Mouse (Mus musculus): ENCODE results near the gene Ptpre. TPM values are rescaled to one million over a fixed set of nuclear protein-coding genes. Genes with fewer than 3 reads are reported as not detected.

Ptpre gene
- polyA plus RNA-seq, 1 experiment from 2014 or later: 1.9 TPM

DNA sequence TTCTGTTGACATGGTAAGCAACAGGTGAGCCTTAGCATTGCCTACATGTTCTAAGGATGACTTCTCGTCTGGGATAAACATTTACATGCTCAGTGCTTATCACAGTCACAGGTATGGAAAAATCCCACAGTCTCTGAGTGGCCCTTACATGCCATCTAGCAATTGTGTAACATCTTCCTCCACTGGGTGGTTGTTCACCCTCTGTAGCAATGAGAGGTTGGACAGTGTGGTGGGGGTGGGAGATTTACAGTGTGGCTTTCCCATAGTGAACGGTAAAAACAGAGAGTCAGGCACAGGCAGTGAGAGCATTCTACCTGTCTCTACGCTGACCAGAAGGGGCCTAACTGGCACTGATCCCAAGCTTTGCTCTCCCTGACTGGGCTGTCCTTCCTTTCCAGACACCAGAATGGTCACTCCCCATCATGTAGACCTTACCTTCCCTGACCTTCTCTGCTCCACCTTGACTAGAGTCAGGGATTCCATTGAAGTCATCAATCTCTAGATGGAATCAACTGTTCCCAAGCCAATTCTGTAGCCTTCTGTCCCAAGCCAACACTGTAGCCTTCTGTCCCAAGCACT is 10.6 kb upstream of the Ptpre start:
- ATAC-seq (no peak), DNase-seq (ENCODE audit: low spot score) (no peak)
- Histone ChIP-seq H3K27ac (ENCODE audit: low read depth, low read length) (no peak overlapping the region), H3K9me3 (replicated peaks; ENCODE audit: control insufficient read depth, low read length) (no peaks in the 10 kb centered on the region), H3K9ac (ENCODE audit: low read length) (no peak overlapping the region), H3K36me3 (ENCODE audit: control insufficient read depth, insufficient read depth, low read length) (no peaks in the 10 kb centered on the region), H3K4me3 (ENCODE audit: low read depth, low read length) (no peak overlapping the region), H3K4me2 (ENCODE audit: low read length) (no peak overlapping the region), H3K4me1 (ENCODE audit: control insufficient read depth, insufficient read depth, low read length) (no peaks in the 10 kb centered on the region), H3K27me3 (replicated peaks; ENCODE audit: control insufficient read depth, insufficient read depth, low read length) (no peaks in the 10 kb centered on the region)
- 90% methylated on average over 3 of the region's 3 CpGs for WGBS

- H3K4me1 ChIP-seq (ENCODE audit: control insufficient read depth, insufficient read depth, low read length): no peaks in the 10 kb centered on the region
- no peak overlapping the region for H3K4me2 ChIP-seq (ENCODE audit: low read length)
- no peaks in the 10 kb centered on the region for H3K27me3 ChIP-seq (replicated peaks; ENCODE audit: control insufficient read depth, insufficient read depth, low read length)
- H3K36me3 ChIP-seq (ENCODE audit: control insufficient read depth, insufficient read depth, low read length): no peaks in the 10 kb centered on the region
- H3K9me3 ChIP-seq (replicated peaks; ENCODE audit: control insufficient read depth, low read length): no peaks in the 10 kb centered on the region
- no peak overlapping the region for H3K9ac ChIP-seq (ENCODE audit: low read length)
- no peak for ATAC-seq
- DNase-seq (ENCODE audit: low spot score): no peak
- no peak overlapping the region for H3K4me3 ChIP-seq (ENCODE audit: low read depth, low read length)
- H3K27ac ChIP-seq (ENCODE audit: low read depth, low read length): no peak overlapping the region
- WGBS: 73% methylated on average over 3 of the region's 3 CpGs
These were observed 10.1 kb upstream of the Ptpre start for GRCm38 (mm10) chr7:135527169-135527568.

DNA sequence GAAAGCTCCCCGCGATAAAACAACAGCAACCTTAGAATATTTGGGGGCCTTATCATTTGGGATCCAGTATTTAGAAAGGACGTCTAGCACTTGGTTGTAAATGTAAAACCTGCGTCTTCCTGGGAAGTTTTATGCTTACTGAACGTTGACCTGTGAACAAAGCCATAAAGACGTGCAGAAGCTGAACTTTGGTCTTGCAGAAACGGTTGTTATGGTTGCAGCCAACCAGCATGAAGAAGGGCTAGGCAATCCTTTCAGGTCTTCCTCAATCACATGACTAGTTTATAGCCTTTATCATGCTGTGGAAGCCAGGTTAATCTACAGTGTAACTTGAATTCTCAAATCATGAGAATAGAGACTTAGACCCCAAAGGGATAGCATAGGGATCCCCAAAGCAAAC is 8.8 kb upstream of the Ptpre start, which contains the start of gene Clrn3:
Clrn3 (minus strand) TSS at position 140 of the 400 bp plus-strand sequence.
- no peaks in the 10 kb centered on the region for H3K27me3 ChIP-seq (replicated peaks; ENCODE audit: control insufficient read depth, insufficient read depth, low read length)
- H3K9ac ChIP-seq (ENCODE audit: low read length): no peak within 1 kb of the TSS
- ATAC-seq: no peak
- H3K27ac ChIP-seq (ENCODE audit: low read depth, low read length): no peak within 1 kb of the TSS
- no peak within 1 kb of the TSS for H3K4me2 ChIP-seq (ENCODE audit: low read length)
- 90% methylated on average over 7 of the region's 7 CpGs for WGBS
- no peaks in the 10 kb centered on the region for H3K9me3 ChIP-seq (replicated peaks; ENCODE audit: control insufficient read depth, low read length)
- H3K4me1 ChIP-seq (ENCODE audit: control insufficient read depth, insufficient read depth, low read length): no peaks in the 10 kb centered on the region
- no peak for DNase-seq (ENCODE audit: low spot score)
- H3K36me3 ChIP-seq (ENCODE audit: control insufficient read depth, insufficient read depth, low read length): no peaks in the 10 kb centered on the region
- H3K4me3 ChIP-seq (ENCODE audit: low read depth, low read length): no peak within 1 kb of the TSS

DNA sequence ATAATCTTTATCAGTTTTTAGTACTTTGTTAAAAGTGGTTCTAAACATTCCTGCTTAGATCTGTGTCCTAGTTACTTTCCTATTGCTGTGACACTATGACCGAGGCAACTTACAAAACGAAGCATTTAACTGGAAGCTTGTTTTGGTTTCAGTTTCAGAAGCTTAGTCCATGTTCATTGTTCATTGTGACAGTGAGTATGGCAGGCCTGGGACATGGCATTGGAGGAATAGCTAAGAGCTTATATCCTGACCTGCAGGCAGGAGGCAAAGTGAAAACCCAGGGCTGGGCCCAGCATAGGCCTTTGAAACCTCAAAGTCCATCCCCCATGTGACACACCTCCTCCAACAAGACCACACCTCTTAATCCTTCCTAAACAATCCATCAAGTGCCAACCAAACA is 8.2 kb upstream of the Ptpre start:
- 87% methylated on average over 2 of the region's 2 CpGs for WGBS
- Histone ChIP-seq H3K27me3 (replicated peaks; ENCODE audit: control insufficient read depth, insufficient read depth, low read length) (no peaks in the 10 kb centered on the region), H3K4me1 (ENCODE audit: control insufficient read depth, insufficient read depth, low read length) (no peaks in the 10 kb centered on the region), H3K27ac (ENCODE audit: low read depth, low read length) (no peak overlapping the region), H3K9me3 (replicated peaks; ENCODE audit: control insufficient read depth, low read length) (no peaks in the 10 kb centered on the region), H3K9ac (ENCODE audit: low read length) (no peak overlapping the region), H3K36me3 (ENCODE audit: control insufficient read depth, insufficient read depth, low read length) (no peaks in the 10 kb centered on the region), H3K4me3 (ENCODE audit: low read depth, low read length) (no peak overlapping the region), H3K4me2 (ENCODE audit: low read length) (no peak overlapping the region)
- no peak for DNase-seq (ENCODE audit: low spot score)
- no peak for ATAC-seq

DNA sequence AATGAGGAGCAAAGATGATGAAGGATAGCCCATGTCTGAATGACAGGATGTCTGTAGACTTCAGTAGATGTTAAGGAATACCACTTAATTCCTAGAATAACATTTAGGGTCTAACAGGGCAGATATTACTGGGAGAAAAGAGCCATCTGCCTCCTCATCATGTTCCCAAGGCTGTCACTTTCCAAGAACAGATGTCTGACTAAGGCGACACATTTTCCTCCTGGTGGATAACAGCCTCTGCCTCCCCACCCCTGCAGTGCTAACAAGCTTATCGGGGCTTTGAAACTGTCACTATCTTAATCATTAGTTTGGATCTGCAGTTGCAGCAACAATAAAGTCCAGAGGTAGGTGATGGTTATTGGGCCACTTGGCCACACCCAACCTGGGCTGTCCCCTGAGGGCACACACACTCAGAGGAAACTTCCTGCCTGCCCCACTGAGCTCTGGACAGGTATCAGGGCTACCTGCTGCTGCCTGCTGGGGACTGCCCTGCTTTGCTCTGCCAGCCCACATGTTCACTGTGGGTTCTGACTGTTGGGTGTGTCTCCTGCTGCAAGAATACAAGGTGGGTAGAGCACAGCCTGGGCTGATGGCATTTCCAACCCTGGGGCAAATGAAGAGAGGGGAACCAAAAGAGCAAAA is 2.6 kb upstream of the Ptpre start:
- Histone ChIP-seq H3K4me2 (ENCODE audit: low read length) (no peak overlapping the region), H3K27ac (ENCODE audit: low read depth, low read length) (no peak overlapping the region), H3K9ac (ENCODE audit: low read length) (no peak overlapping the region), H3K27me3 (replicated peaks; ENCODE audit: control insufficient read depth, insufficient read depth, low read length) (peaks cover 15% of the 10 kb centered on the region; the same call in 1 of the 2 replicates), H3K36me3 (ENCODE audit: control insufficient read depth, insufficient read depth, low read length) (no peaks in the 10 kb centered on the region), H3K9me3 (replicated peaks; ENCODE audit: control insufficient read depth, low read length) (no peaks in the 10 kb centered on the region), H3K4me3 (ENCODE audit: low read depth, low read length) (no peak overlapping the region), H3K4me1 (ENCODE audit: control insufficient read depth, insufficient read depth, low read length) (peaks cover 6% of the 10 kb centered on the region)
- WGBS: 44% methylated on average over 2 of the region's 2 CpGs
- no peak for ATAC-seq
- DNase-seq (ENCODE audit: low spot score): peak; percentile 54

GRCm38 (mm10) chr7:135535908-135536307 is 1.4 kb upstream of the Ptpre start:
- DNase-seq (ENCODE audit: low spot score) (no peak), ATAC-seq (no peak)
- Histone ChIP-seq H3K9ac (ENCODE audit: low read length) (no peak overlapping the region), H3K4me3 (ENCODE audit: low read depth, low read length) (no peak overlapping the region), H3K9me3 (replicated peaks; ENCODE audit: control insufficient read depth, low read length) (no peaks in the 10 kb centered on the region), H3K4me1 (ENCODE audit: control insufficient read depth, insufficient read depth, low read length) (peaks cover 6% of the 10 kb centered on the region), H3K4me2 (ENCODE audit: low read length) (no peak overlapping the region), H3K36me3 (ENCODE audit: control insufficient read depth, insufficient read depth, low read length) (no peaks in the 10 kb centered on the region), H3K27me3 (replicated peaks; ENCODE audit: control insufficient read depth, insufficient read depth, low read length) (peaks cover 15% of the 10 kb centered on the region; the same call in 1 of the 2 replicates), H3K27ac (ENCODE audit: low read depth, low read length) (no peak overlapping the region)
- 84% methylated on average over 3 of the region's 3 CpGs for WGBS

- Histone ChIP-seq H3K36me3 (ENCODE audit: control insufficient read depth, insufficient read depth, low read length) (no peaks in the 10 kb centered on the region), H3K27me3 (replicated peaks; ENCODE audit: control insufficient read depth, insufficient read depth, low read length) (peaks cover 15% of the 10 kb centered on the region; the same call in 1 of the 2 replicates), H3K9ac (ENCODE audit: low read length) (peak overlapping the region; percentile 72), H3K27ac (ENCODE audit: low read depth, low read length) (no peak overlapping the region), H3K4me2 (ENCODE audit: low read length) (peak overlapping the region; percentile 92), H3K9me3 (replicated peaks; ENCODE audit: control insufficient read depth, low read length) (no peaks in the 10 kb centered on the region), H3K4me1 (ENCODE audit: control insufficient read depth, insufficient read depth, low read length) (peaks cover 6% of the 10 kb centered on the region), H3K4me3 (ENCODE audit: low read depth, low read length) (peak overlapping the region; percentile 56)
- DNase-seq (ENCODE audit: low spot score) (peak; percentile 53), ATAC-seq (peak; percentile 78)
- WGBS: under 1% methylated on average over 71 of the region's 71 CpGs
These were observed 864 bp downstream of the Ptpre start for GRCm38 (mm10) chr7:135537948-135538741.

DNA sequence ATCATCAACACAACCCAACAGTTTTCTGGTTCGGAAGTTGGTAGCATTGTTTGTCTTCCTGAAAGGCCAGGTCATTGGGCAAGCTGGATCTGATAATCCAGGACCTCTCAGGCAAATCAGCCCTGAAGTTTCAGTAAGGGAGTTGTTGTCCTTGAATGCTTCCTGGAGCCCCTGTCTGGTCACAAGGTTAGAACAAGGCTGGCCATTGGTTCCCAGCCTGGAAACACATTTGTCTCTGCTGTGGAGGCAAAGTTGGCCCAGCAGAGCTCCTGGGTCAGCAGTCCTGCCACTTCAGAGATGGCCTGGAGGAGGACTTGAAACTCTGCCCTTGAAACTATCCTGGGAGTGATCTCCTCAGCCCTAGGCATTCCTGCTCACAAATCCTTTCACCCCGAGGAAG is 2.1 kb downstream of the Ptpre start:
- Histone ChIP-seq H3K27me3 (replicated peaks; ENCODE audit: control insufficient read depth, insufficient read depth, low read length) (peaks cover 15% of the 10 kb centered on the region; the same call in 1 of the 2 replicates), H3K4me2 (ENCODE audit: low read length) (no peak overlapping the region), H3K9me3 (replicated peaks; ENCODE audit: control insufficient read depth, low read length) (no peaks in the 10 kb centered on the region), H3K36me3 (ENCODE audit: control insufficient read depth, insufficient read depth, low read length) (no peaks in the 10 kb centered on the region), H3K4me1 (ENCODE audit: control insufficient read depth, insufficient read depth, low read length) (peaks cover 6% of the 10 kb centered on the region), H3K9ac (ENCODE audit: low read length) (no peak overlapping the region), H3K27ac (ENCODE audit: low read depth, low read length) (no peak overlapping the region), H3K4me3 (ENCODE audit: low read depth, low read length) (no peak overlapping the region)
- DNase-seq (ENCODE audit: low spot score) (no peak), ATAC-seq (no peak)
- WGBS: 88% methylated on average over 2 of the region's 2 CpGs

GRCm38 (mm10) chr7:135542235-135542634 is 5.0 kb downstream of the Ptpre start:
- WGBS: 71% methylated on average over 3 of the region's 3 CpGs
- Histone ChIP-seq H3K9ac (ENCODE audit: low read length) (no peak overlapping the region), H3K27ac (ENCODE audit: low read depth, low read length) (no peak overlapping the region), H3K4me2 (ENCODE audit: low read length) (no peak overlapping the region), H3K9me3 (replicated peaks; ENCODE audit: control insufficient read depth, low read length) (no peaks in the 10 kb centered on the region), H3K27me3 (replicated peaks; ENCODE audit: control insufficient read depth, insufficient read depth, low read length) (peaks cover 15% of the 10 kb centered on the region; the same call in 1 of the 2 replicates), H3K4me1 (ENCODE audit: control insufficient read depth, insufficient read depth, low read length) (peaks cover 6% of the 10 kb centered on the region), H3K36me3 (ENCODE audit: control insufficient read depth, insufficient read depth, low read length) (no peaks in the 10 kb centered on the region), H3K4me3 (ENCODE audit: low read depth, low read length) (no peak overlapping the region)
- DNase-seq (ENCODE audit: low spot score): no peak
- ATAC-seq: no peak

Measured in forebrain, embryonic 14.5 days (tissue).